Mouse (Mus musculus) limb, embryonic 14.5 days (tissue): Measurements from ENCODE around the gene Vwa3a. TPM values are rescaled to one million over a fixed set of nuclear protein-coding genes. Genes with fewer than 3 reads are reported as not detected.
A peak's percentile ranks its signal among the peaks of the same experiment; 100 is the strongest.

Source experiments
- ATAC-seq: fragments of 200-750 bp; cut with Nextera tagmentation; 2 replicates; pipeline ENCODE4 v1.8.0; 2017; ENCODE audit warnings: low read depth, moderate number of reproducible peaks, moderate TSS enrichment; ENCODE audit not compliant: low FRiP score
- DNase-seq: peaks from one replicate; pipeline ENCODE4 v3.0.0-alpha.2; 2015; ENCODE audit warnings: low spot score
- H3K27ac ChIP-seq: fragments of 300-500 bp; sonication (generic); replicated peaks from 2 replicates; pipeline ENCODE4 v1.5.1; 2014; ENCODE audit warnings: low read depth, mild to moderate bottlenecking, low read length, moderate library complexity, mixed read lengths
- H3K27me3 ChIP-seq: fragments of 300-500 bp; sonication (generic); 2 replicates; pipeline ENCODE4 v1.6.1; 2014; ENCODE audit warnings: low read length, mixed read lengths; ENCODE audit not compliant: control insufficient read depth, insufficient read depth
- H3K36me3 ChIP-seq: fragments of 300-500 bp; sonication (generic); 2 replicates; pipeline ENCODE4 v1.6.1; 2014; ENCODE audit warnings: mild to moderate bottlenecking, low read length, moderate library complexity, mixed read lengths; ENCODE audit not compliant: control insufficient read depth, insufficient read depth
- H3K4me1 ChIP-seq: fragments of 300-500 bp; sonication (generic); 2 replicates; pipeline ENCODE4 v1.6.1; 2014; ENCODE audit warnings: antibody characterized with exemption, low read length, mixed read lengths; ENCODE audit not compliant: control insufficient read depth, insufficient read depth
- H3K4me2 ChIP-seq: fragments of 300-500 bp; sonication (generic); replicated peaks from 2 replicates; pipeline ENCODE4 v1.6.1; 2014; ENCODE audit warnings: low read depth, mild to moderate bottlenecking, low read length, moderate library complexity; ENCODE audit not compliant: severe bottlenecking
- H3K4me3 ChIP-seq: fragments of 300-500 bp; sonication (generic); replicated peaks from 2 replicates; pipeline ENCODE4 v1.5.1; 2014; ENCODE audit warnings: low read length
- H3K9ac ChIP-seq: fragments of 300-500 bp; sonication (generic); 2 replicates; pipeline ENCODE4 v1.6.1; 2014; ENCODE audit warnings: mild to moderate bottlenecking, low read depth, low read length, moderate library complexity; ENCODE audit not compliant: severe bottlenecking
- H3K9me3 ChIP-seq: fragments of 300-500 bp; sonication (generic); 2 replicates; pipeline ENCODE4 v1.6.1; 2016; ENCODE audit warnings: low read length; ENCODE audit not compliant: control insufficient read depth
- POLR2A ChIP-seq: fragments of 200-500 bp; IDR thresholded peaks from 2 replicates; pipeline ENCODE4 v1.8.0; 2012; ENCODE audit warnings: inconsistent platforms, mild to moderate bottlenecking, moderate library complexity, borderline replicate concordance; ENCODE audit not compliant: insufficient read depth, insufficient read length; ENCODE audit errors: extremely low read depth
- WGBS: fragments of 180-500 bp; shearing (Covaris S2); extraction: QIAGEN DNeasy Blood & Tissue Kit; methylation state at CpG from one replicate; pipeline ENCODE4 v1.1.7; 2014; 5-methylcytosine and 5-hydroxymethylcytosine counted together
- polyA plus RNA-seq, 2 experiments: library from polyadenylated mRNA; depleted of rRNA in 1 of 2; stranded (reverse) in 1 of 2; unstranded in 1 of 2; fragments of >200 nt; fragmentation: Nextera tagmentation in 1 of 2; extraction: Ambion mirVana in 1 of 2; gene quantifications; 2 replicates each; pipeline versions ENCODE4 v1.2.1 to v1.2.3; 2012 to 2014

The Vwa3a gene
- polyA plus RNA-seq, 2 experiments = 0.10 to 0.19 TPM

GRCm38 (mm10) chr7:120771389-120771788, 32.3 kb downstream of the Vwa3a start:
- Histone ChIP-seq H3K4me1 (no peaks in the 10 kb centered on the region), H3K4me2 (no peak overlapping the region), H3K9ac (no peak overlapping the region), H3K4me3 (no peak overlapping the region), H3K36me3 (no peaks in the 10 kb centered on the region), H3K27me3 (no peaks in the 10 kb centered on the region), H3K27ac (no peak overlapping the region), H3K9me3 (no peaks in the 10 kb centered on the region)
- 72% methylated on average over 1 of the region's 1 CpGs for WGBS
- ATAC-seq (no peak), DNase-seq (no peak)
- TF ChIP-seq POLR2A = no peak

DNA sequence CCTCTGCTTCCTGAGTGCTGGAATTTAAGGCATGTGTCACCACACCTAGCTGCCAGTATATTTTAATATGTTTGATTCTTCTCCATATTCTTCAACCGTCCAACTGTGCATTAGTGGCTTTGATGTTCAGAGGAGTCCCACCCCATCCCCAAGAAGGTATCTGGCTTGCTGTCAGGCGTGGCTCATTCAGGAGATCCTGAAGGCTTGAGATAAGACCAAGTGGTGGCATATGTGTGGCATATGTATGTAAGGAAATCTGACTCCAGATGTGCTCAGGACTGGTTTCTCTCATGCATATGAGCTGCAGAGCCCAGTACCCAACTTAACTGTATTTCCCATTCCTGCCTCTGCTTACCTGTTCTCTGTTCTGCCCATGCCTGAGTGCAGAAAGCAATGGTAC, 38.9 kb downstream of the Vwa3a start:
- Histone ChIP-seq H3K27ac (no peak overlapping the region), H3K4me3 (no peak overlapping the region), H3K4me1 (no peaks in the 10 kb centered on the region), H3K9ac (no peak overlapping the region), H3K9me3 (no peaks in the 10 kb centered on the region), H3K36me3 (no peaks in the 10 kb centered on the region), H3K4me2 (no peak overlapping the region), H3K27me3 (no peaks in the 10 kb centered on the region)
- ATAC-seq (no peak), DNase-seq (no peak)
- 48% methylated on average over 2 of the region's 2 CpGs for WGBS
- TF ChIP-seq POLR2A = no peak

DNA sequence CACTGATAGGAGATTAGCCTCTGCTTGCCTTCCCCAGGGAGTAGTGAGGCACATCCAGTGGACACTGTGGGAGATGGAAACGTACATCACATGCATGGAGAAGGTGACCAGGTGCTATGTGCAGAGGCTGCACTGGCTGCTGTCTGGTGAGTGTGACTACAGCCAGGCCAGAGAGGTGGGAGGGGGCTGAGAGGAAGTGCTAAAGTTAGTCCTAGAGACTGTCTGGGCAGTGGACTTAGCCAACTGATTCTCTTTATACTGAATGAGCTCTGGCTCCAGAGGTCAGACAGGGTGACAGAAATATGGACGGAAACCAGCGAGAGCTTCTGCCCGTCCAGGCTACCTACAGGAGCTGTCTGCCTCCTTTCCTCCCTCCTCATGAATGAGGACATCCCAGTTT, 56.4 kb downstream of the Vwa3a start:
- Histone ChIP-seq H3K27me3 (no peaks in the 10 kb centered on the region), H3K4me3 (no peak overlapping the region), H3K9me3 (no peaks in the 10 kb centered on the region), H3K4me2 (no peak overlapping the region), H3K36me3 (no peaks in the 10 kb centered on the region), H3K27ac (no peak overlapping the region), H3K9ac (no peak overlapping the region), H3K4me1 (no peaks in the 10 kb centered on the region)
- TF ChIP-seq POLR2A = no peak
- 59% methylated on average over 4 of the region's 4 CpGs for WGBS
- no peak for DNase-seq
- ATAC-seq = no peak

DNA sequence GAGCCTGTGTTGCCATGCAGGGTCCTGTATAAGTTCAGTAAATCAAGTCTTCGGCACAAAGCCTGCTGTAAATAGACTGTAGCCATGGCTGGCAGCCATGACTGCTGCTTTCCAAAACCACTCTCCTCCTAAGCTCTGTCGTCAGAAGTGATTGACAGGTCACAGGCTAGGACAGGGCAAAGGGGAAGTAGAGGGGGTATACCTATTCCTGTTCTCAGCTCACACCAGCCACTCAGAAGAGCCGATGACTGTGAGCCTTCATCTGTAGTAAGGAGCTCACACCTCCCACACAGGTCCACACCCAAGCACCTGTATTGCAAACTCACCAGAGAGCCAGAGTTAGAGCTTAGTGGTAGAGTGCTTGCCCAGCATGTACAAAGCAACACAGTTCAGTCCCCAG, 57.3 kb downstream of the Vwa3a start:
- Histone ChIP-seq H3K27ac (no peak overlapping the region), H3K4me1 (no peaks in the 10 kb centered on the region), H3K4me2 (no peak overlapping the region), H3K27me3 (no peaks in the 10 kb centered on the region), H3K9me3 (no peaks in the 10 kb centered on the region), H3K4me3 (no peak overlapping the region), H3K36me3 (no peaks in the 10 kb centered on the region), H3K9ac (no peak overlapping the region)
- no peak for ATAC-seq
- DNase-seq = no peak
- no peak for TF ChIP-seq POLR2A
- 73% methylated on average over 3 of the region's 3 CpGs for WGBS

- WGBS = 91% methylated on average over 2 of the region's 2 CpGs
- Histone ChIP-seq H3K9ac (no peak overlapping the region), H3K27ac (no peak overlapping the region), H3K27me3 (no peaks in the 10 kb centered on the region), H3K4me2 (no peak overlapping the region), H3K4me1 (no peaks in the 10 kb centered on the region), H3K9me3 (no peaks in the 10 kb centered on the region), H3K4me3 (no peak overlapping the region), H3K36me3 (no peaks in the 10 kb centered on the region)
- no peak for DNase-seq
- ATAC-seq = no peak
- TF ChIP-seq POLR2A = no peak
Measured at GRCm38 (mm10) chr7:120803268-120803667, 64.2 kb downstream of the Vwa3a start.

DNA sequence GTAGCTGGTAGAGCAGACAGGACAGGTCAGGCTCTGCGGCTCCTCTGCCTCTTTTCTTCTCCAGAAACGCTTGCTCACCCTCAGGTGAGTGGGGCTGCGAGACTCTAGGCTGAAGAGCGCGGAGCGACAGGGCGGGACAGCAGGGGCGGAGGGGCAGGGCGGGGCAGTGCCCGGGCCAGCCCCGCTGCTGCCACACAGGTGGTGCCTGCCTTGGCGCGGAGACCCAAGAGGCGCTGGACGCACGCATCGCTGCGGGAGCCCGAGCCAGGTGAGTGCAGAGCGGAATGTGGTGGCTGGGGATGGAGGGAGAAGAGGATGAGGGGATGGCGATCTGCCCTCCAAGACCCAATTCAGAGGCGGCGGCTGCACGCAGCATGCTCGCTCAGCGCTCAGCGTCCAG, 70.6 kb downstream of the Vwa3a start:
- Histone ChIP-seq H3K27me3 (no peaks in the 10 kb centered on the region), H3K4me1 (peaks cover 3% of the 10 kb centered on the region; the same call in 1 of the 2 replicates), H3K4me3 (peak overlapping the region; percentile 19), H3K9ac (peak overlapping the region; percentile 31; the same call in 1 of the 2 replicates), H3K27ac (no peak overlapping the region), H3K36me3 (no peaks in the 10 kb centered on the region), H3K9me3 (no peaks in the 10 kb centered on the region), H3K4me2 (peak overlapping the region; percentile 50)
- WGBS = 4% methylated on average over 13 of the region's 27 CpGs
- DNase-seq (no peak), ATAC-seq (no peak)
- no peak for TF ChIP-seq POLR2A
